Mouse (Mus musculus) midbrain, embryonic 11.5 days (tissue): ENCODE measurements at regions not wholly inside any gene's neighbourhood (a gene's known extent, or its start where the extent isn't known, plus 50 kb on each side); places are given as distances from the start of the nearest gene placed in this dataset.

ENCODE experiments used
- ATAC-seq: fragments of 200-750 bp; cut with Nextera tagmentation; 2 replicates; pipeline ENCODE4 v1.8.0; 2017; ENCODE audit warnings: moderate TSS enrichment, moderate library complexity; ENCODE audit not compliant: low FRiP score
- DNase-seq: peaks from one replicate; pipeline ENCODE4 v3.0.0; 2015; ENCODE audit warnings: low spot score; ENCODE audit errors: missing footprints
- H3K27ac ChIP-seq: fragments of 300-500 bp; sonication (generic); 2 replicates; pipeline ENCODE4 v1.5.1; 2014; ENCODE audit warnings: low read depth, low read length
- H3K27me3 ChIP-seq: fragments of 300-500 bp; sonication (generic); 2 replicates; pipeline ENCODE4 v1.6.1; 2014; ENCODE audit warnings: mild to moderate bottlenecking, low read length, moderate library complexity, mixed read lengths; ENCODE audit not compliant: control insufficient read depth, insufficient read depth
- H3K36me3 ChIP-seq: fragments of 300-500 bp; sonication (generic); 2 replicates; pipeline ENCODE4 v1.6.1; 2014; ENCODE audit warnings: mild to moderate bottlenecking, low read length, moderate library complexity, mixed read lengths; ENCODE audit not compliant: control insufficient read depth, insufficient read depth
- H3K4me1 ChIP-seq: fragments of 300-500 bp; sonication (generic); 2 replicates; pipeline ENCODE4 v1.6.1; 2014; ENCODE audit warnings: low read length; ENCODE audit not compliant: control insufficient read depth, insufficient read depth
- H3K4me2 ChIP-seq: fragments of 300-500 bp; sonication (generic); 2 replicates; pipeline ENCODE4 v1.6.1; 2014; ENCODE audit warnings: mild to moderate bottlenecking, moderate library complexity
- H3K4me3 ChIP-seq: fragments of 300-500 bp; sonication (generic); 2 replicates; pipeline ENCODE4 v1.5.1; 2014; ENCODE audit warnings: low read depth, low read length
- H3K9ac ChIP-seq: fragments of 300-500 bp; sonication (generic); 2 replicates; pipeline ENCODE4 v1.6.1; 2014; ENCODE audit warnings: low read length
- H3K9me3 ChIP-seq: fragments of 300-500 bp; sonication (generic); 2 replicates; pipeline ENCODE4 v1.6.1; 2016; ENCODE audit warnings: low read length; ENCODE audit not compliant: control insufficient read depth
- WGBS: fragments of 180-500 bp; shearing (Covaris S2); extraction: QIAGEN DNeasy Blood & Tissue Kit; methylation state at CpG from one replicate; pipeline ENCODE4 v1.1.7; 2014; 5-methylcytosine and 5-hydroxymethylcytosine counted together

GRCm38 (mm10) chr5:4580185-4580839 lies 177.5 kb downstream of the Fzd1 start:
- Histone ChIP-seq H3K27me3 (no peaks in the 10 kb centered on the region), H3K4me3 (no peak overlapping the region), H3K9ac (no peak overlapping the region), H3K36me3 (no peaks in the 10 kb centered on the region), H3K4me1 (no peaks in the 10 kb centered on the region), H3K9me3 (no peaks in the 10 kb centered on the region), H3K4me2 (no peak overlapping the region), H3K27ac (no peak overlapping the region)
- ATAC-seq (no peak), DNase-seq (no peak)
- WGBS = 81% methylated on average over 8 of the region's 8 CpGs

- no peak for ATAC-seq
- no peak overlapping the region for H3K4me2 ChIP-seq
Measured at GRCm38 (mm10) chr5:4578856-4579255, 179.0 kb downstream of the Fzd1 start.

GRCm38 (mm10) chr5:4577179-4577578 lies 180.7 kb downstream of the Fzd1 start:
- no peak overlapping the region for H3K27ac ChIP-seq
- H3K27me3 ChIP-seq = no peaks in the 10 kb centered on the region
- DNase-seq (no peak), ATAC-seq (no peak)
- no peaks in the 10 kb centered on the region for H3K4me1 ChIP-seq
- H3K4me3 ChIP-seq = no peak overlapping the region
- 90% methylated on average over 6 of the region's 6 CpGs for WGBS
- no peaks in the 10 kb centered on the region for H3K36me3 ChIP-seq
- H3K9ac ChIP-seq = no peak overlapping the region
- H3K4me2 ChIP-seq = no peak overlapping the region
- no peaks in the 10 kb centered on the region for H3K9me3 ChIP-seq

More at GRCm38 (mm10) chr5:4578856-4579255, 179.0 kb downstream of the Fzd1 start:
- H3K4me3 ChIP-seq = no peak overlapping the region
- H3K9me3 ChIP-seq = no peaks in the 10 kb centered on the region
- H3K36me3 ChIP-seq = no peaks in the 10 kb centered on the region
- no peak overlapping the region for H3K27ac ChIP-seq
- WGBS = 85% methylated on average over 3 of the region's 3 CpGs
- no peak overlapping the region for H3K9ac ChIP-seq
- no peaks in the 10 kb centered on the region for H3K4me1 ChIP-seq
- no peaks in the 10 kb centered on the region for H3K27me3 ChIP-seq
- no peak for DNase-seq

GRCm38 (mm10) chr5:4563862-4564261 lies 194.0 kb downstream of the Fzd1 start:
- Histone ChIP-seq H3K27ac (no peak overlapping the region), H3K9ac (no peak overlapping the region), H3K4me1 (no peaks in the 10 kb centered on the region), H3K4me3 (no peak overlapping the region), H3K4me2 (no peak overlapping the region), H3K27me3 (no peaks in the 10 kb centered on the region), H3K36me3 (no peaks in the 10 kb centered on the region), H3K9me3 (no peaks in the 10 kb centered on the region)
- DNase-seq (no peak), ATAC-seq (no peak)
- WGBS = 82% methylated on average over 6 of the region's 6 CpGs

- no peak overlapping the region for H3K9ac ChIP-seq
- H3K4me2 ChIP-seq = no peak overlapping the region
- ATAC-seq (no peak), DNase-seq (no peak)
- 84% methylated on average over 8 of the region's 8 CpGs for WGBS
- no peak overlapping the region for H3K27ac ChIP-seq
- H3K9me3 ChIP-seq = no peaks in the 10 kb centered on the region
- no peaks in the 10 kb centered on the region for H3K4me1 ChIP-seq
- no peak overlapping the region for H3K4me3 ChIP-seq
- no peaks in the 10 kb centered on the region for H3K36me3 ChIP-seq
- no peaks in the 10 kb centered on the region for H3K27me3 ChIP-seq
Measured at GRCm38 (mm10) chr5:4561661-4562060, 196.2 kb downstream of the Fzd1 start.

- Histone ChIP-seq H3K36me3 (no peaks in the 10 kb centered on the region), H3K4me1 (no peaks in the 10 kb centered on the region), H3K27ac (no peak overlapping the region), H3K27me3 (no peaks in the 10 kb centered on the region), H3K9ac (no peak overlapping the region), H3K9me3 (no peaks in the 10 kb centered on the region), H3K4me2 (no peak overlapping the region), H3K4me3 (no peak overlapping the region)
- DNase-seq = no peak
- WGBS = 84% methylated on average over 4 of the region's 4 CpGs
- ATAC-seq = no peak
Measured at GRCm38 (mm10) chr5:4561139-4561470, 196.7 kb downstream of the Fzd1 start.

- 83% methylated on average over 7 of the region's 7 CpGs for WGBS
- Histone ChIP-seq H3K36me3 (no peaks in the 10 kb centered on the region), H3K4me3 (no peak overlapping the region), H3K9me3 (no peaks in the 10 kb centered on the region), H3K4me1 (no peaks in the 10 kb centered on the region), H3K4me2 (no peak overlapping the region), H3K27me3 (no peaks in the 10 kb centered on the region), H3K27ac (no peak overlapping the region), H3K9ac (no peak overlapping the region)
- DNase-seq = no peak
- no peak for ATAC-seq
Measured at GRCm38 (mm10) chr5:4560370-4561138, 197.3 kb downstream of the Fzd1 start.

GRCm38 (mm10) chr5:4554972-4555371 lies 202.9 kb downstream of the Fzd1 start:
- 70% methylated on average over 2 of the region's 2 CpGs for WGBS
- DNase-seq (no peak), ATAC-seq (no peak)
- Histone ChIP-seq H3K4me1 (no peaks in the 10 kb centered on the region), H3K4me2 (no peak overlapping the region), H3K9me3 (no peaks in the 10 kb centered on the region), H3K9ac (no peak overlapping the region), H3K27me3 (no peaks in the 10 kb centered on the region), H3K4me3 (no peak overlapping the region), H3K36me3 (no peaks in the 10 kb centered on the region), H3K27ac (no peak overlapping the region)

GRCm38 (mm10) chr5:4538572-4538971 lies 219.3 kb downstream of the Fzd1 start:
- Histone ChIP-seq H3K9ac (no peak overlapping the region), H3K4me2 (no peak overlapping the region), H3K27me3 (no peaks in the 10 kb centered on the region), H3K4me3 (no peak overlapping the region), H3K36me3 (no peaks in the 10 kb centered on the region), H3K9me3 (no peaks in the 10 kb centered on the region), H3K27ac (no peak overlapping the region), H3K4me1 (no peaks in the 10 kb centered on the region)
- WGBS = 79% methylated on average over 6 of the region's 6 CpGs
- no peak for ATAC-seq
- no peak for DNase-seq
